12 mouse cellular contexts compared by ENCODE assay signal in the genomic region with DNA sequence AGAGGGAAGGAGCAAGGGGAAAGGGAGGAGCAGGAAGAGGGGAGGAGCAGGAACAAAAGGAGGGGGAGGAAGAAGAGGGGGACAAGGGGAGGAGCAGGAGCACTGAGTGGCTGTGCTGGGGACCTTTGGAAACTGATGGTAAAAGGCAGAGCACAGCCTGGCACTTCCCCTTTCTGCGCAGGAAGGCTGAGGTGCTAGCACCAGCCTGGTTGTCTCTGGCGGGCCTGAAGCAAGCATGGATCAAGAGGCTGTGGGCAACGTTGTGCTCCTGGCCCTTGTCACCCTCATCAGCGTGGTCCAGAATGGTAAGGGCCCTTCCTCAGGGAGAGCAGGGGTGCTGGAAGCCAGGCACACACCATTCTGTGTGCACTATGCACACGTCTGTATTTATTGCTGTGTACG. TPM values are rescaled to one million over a fixed set of nuclear protein-coding genes. Genes with fewer than 3 reads are reported as not detected.
DNase-seq lines count a peak whose midpoint lies in the region; ATAC-seq and TF ChIP-seq lines count a peak whose summit lies in the region.
"Had no signal": no experiment of that assay in that cellular context is flagged by ENCODE, and none has a peak within 500 bp of the region (broad histone marks: within the 10 kb centered on the region; RNA-seq: fewer than 3 reads in every experiment).

No protein-coding gene starts in this region.

- no peak overlapping the region for H3K4me2 ChIP-seq in kidney, embryonic 14.5 days (replicated peaks; ENCODE audit: low read depth, low read length)
- no peak overlapping the region for H3K4me2 ChIP-seq in limb, embryonic 15.5 days

- no peak overlapping the region for H3K4me3 ChIP-seq in kidney, embryonic 14.5 days (ENCODE audit: low read length)
- H3K4me3 ChIP-seq in MEL (ENCODE audit: control insufficient read depth in 1 of 2, insufficient read depth in 1 of 2, low read depth in 2 of 2, low read length in 2 of 2), result peak overlapping the region; percentile 44 to 68
- H3K4me3 ChIP-seq in limb, embryonic 15.5 days, result no peak overlapping the region
- H3K4me3 ChIP-seq: erythroblast, embryonic 14.5 days; layer of hippocampus, adult 2 months; midbrain, embryonic 10.5 days had no signal

- no peaks in the 10 kb centered on the region for H3K4me1 ChIP-seq in kidney, embryonic 14.5 days (ENCODE audit: control insufficient read depth, insufficient read depth, low read length)
- H3K4me1 ChIP-seq in MEL (ENCODE audit: control insufficient read depth in 1 of 2, insufficient read depth in 2 of 2, low read length in 2 of 2), result peaks cover 9 to 31% of the 10 kb centered on the region in 2 experiments
- no peaks in the 10 kb centered on the region for H3K4me1 ChIP-seq in limb, embryonic 15.5 days

- WGBS in kidney, embryonic 14.5 days, result 53% methylated on average over 6 of the region's 6 CpGs
- WGBS in limb, embryonic 15.5 days, result 56% methylated on average over 5 of the region's 6 CpGs

- H3K79me2 ChIP-seq in MEL (ENCODE audit: control insufficient read depth, insufficient read depth, low read length, poor library complexity), result no peaks in the 10 kb centered on the region

- DNase-seq in kidney, postnatal 10 days, result no peak
- peak; percentile 96 for DNase-seq in MEL (ENCODE audit: low read depth, low spot score)
- no peak for DNase-seq in frontal cortex, adult 2 months (ENCODE audit: extremely low spot score in 1 of 2, low spot score in 1 of 2)
- no peak for DNase-seq in left cerebral cortex, adult 18-20 months (ENCODE audit: low spot score in 2 of 2)
- DNase-seq in frontal cortex, postnatal 25 days (ENCODE audit: low spot score in 2 of 2), result no peak
- DNase-seq: cerebellum, adult 8-10 months had no signal

- no peak for TF ChIP-seq RAD21 in MEL (IDR thresholded peaks at IDR 0.05; ENCODE audit: low read depth, low read length)

- peak; percentile 52 to 89 for TF ChIP-seq POLR2A in MEL (IDR thresholded peaks at IDR 0.05; ENCODE audit: control insufficient read depth in 1 of 2, insufficient read depth in 1 of 2, low read depth in 1 of 2, low read length in 2 of 2, poor library complexity in 1 of 2)

- H3K9ac ChIP-seq in kidney, embryonic 14.5 days (ENCODE audit: low read depth, low read length), result no peak overlapping the region
- peak overlapping the region; percentile 50 for H3K9ac ChIP-seq in MEL (ENCODE audit: control insufficient read depth, low read depth, low read length, poor library complexity, severe bottlenecking)
- H3K9ac ChIP-seq in limb, embryonic 15.5 days, result no peak overlapping the region

- ATAC-seq in kidney, embryonic 14.5 days (ENCODE audit: low FRiP score, low TSS enrichment), result peak; percentile 53; the same call in 1 of the 2 replicates
- peak; percentile 41; the same call in 1 of the 2 replicates for ATAC-seq in limb, embryonic 15.5 days (ENCODE audit: insufficient number of reproducible peaks, low FRiP score, low TSS enrichment, low read depth)
- ATAC-seq in monocyte, adult 5-6 weeks (replicated peaks; ENCODE audit: insufficient number of reproducible peaks, low FRiP score, low TSS enrichment, poor library complexity, severe bottlenecking), result peak; percentile 58

- no peak overlapping the region for H3K27ac ChIP-seq in kidney, embryonic 14.5 days (ENCODE audit: low read depth, low read length)
- H3K27ac ChIP-seq in MEL (ENCODE audit: control insufficient read depth, low read depth, low read length), result peak overlapping the region; percentile 43
- no peak overlapping the region for H3K27ac ChIP-seq in limb, embryonic 15.5 days
- H3K27ac ChIP-seq: layer of hippocampus, adult 2 months; midbrain, embryonic 10.5 days had no signal

- no peak for TF ChIP-seq EP300 in MEL (IDR thresholded peaks at IDR 0.05; ENCODE audit: low read depth in 1 of 2, low read length in 2 of 2)

- H3K36me3 ChIP-seq in kidney, embryonic 14.5 days (ENCODE audit: control insufficient read depth, insufficient read depth, low read length), result no peaks in the 10 kb centered on the region
- H3K36me3 ChIP-seq in MEL (ENCODE audit: control insufficient read depth in 1 of 2, insufficient read depth in 2 of 2, low read length in 2 of 2), result peaks cover 0 to 16% of the 10 kb centered on the region in 2 experiments; a peak in 2 of 4 replicates
- H3K36me3 ChIP-seq in limb, embryonic 15.5 days, result no peaks in the 10 kb centered on the region
- H3K36me3 ChIP-seq: midbrain, embryonic 10.5 days had no signal

- TF ChIP-seq CTCF in MEL (IDR thresholded peaks at IDR 0.05 in 2 of 3, conservative IDR thresholded peaks at IDR 0.05 in 1 of 3; ENCODE audit: control insufficient read depth in 1 of 3, insufficient read depth in 1 of 3, low read depth in 2 of 3, low read length in 3 of 3, poor library complexity in 1 of 3, severe bottlenecking in 1 of 3), result no peak

- no peaks in the 10 kb centered on the region for H3K9me3 ChIP-seq in kidney, embryonic 14.5 days (ENCODE audit: control insufficient read depth, low read length)
- no peaks in the 10 kb centered on the region for H3K9me3 ChIP-seq in MEL (replicated peaks; ENCODE audit: insufficient read depth, low read length)
- no peaks in the 10 kb centered on the region for H3K9me3 ChIP-seq in limb, embryonic 15.5 days
- H3K9me3 ChIP-seq: midbrain, embryonic 10.5 days had no signal

- no peaks in the 10 kb centered on the region for H3K27me3 ChIP-seq in kidney, embryonic 14.5 days (ENCODE audit: control insufficient read depth, insufficient read depth, low read length)
- no peaks in the 10 kb centered on the region for H3K27me3 ChIP-seq in MEL (ENCODE audit: control insufficient read depth in 1 of 2, insufficient read depth in 2 of 2, low read length in 2 of 2)
- H3K27me3 ChIP-seq in limb, embryonic 15.5 days, result no peaks in the 10 kb centered on the region

TF ChIP-seq in MEL, 35 proteins besides CTCF, POLR2A, EP300 and RAD21:
- TF ChIP-seq ELF1 (IDR thresholded peaks at IDR 0.05; ENCODE audit: low read depth, low read length) (peak; percentile 64), TCF12 (IDR thresholded peaks at IDR 0.05; ENCODE audit: low read depth, low read length) (peak; percentile 24; the same call in 1 of the 2 replicates), E2F4 (IDR thresholded peaks at IDR 0.05; ENCODE audit: borderline replicate concordance, low read depth, low read length) (no peak), POLR2AphosphoS5 (IDR thresholded peaks at IDR 0.05; ENCODE audit: borderline replicate concordance, low read depth, low read length) (peak; percentile 96), MXI1 (IDR thresholded peaks at IDR 0.05; ENCODE audit: low read depth, low read length) (peak; percentile 73), NRF1 (IDR thresholded peaks at IDR 0.05; ENCODE audit: insufficient read depth, low read depth, low read length, poor library complexity, severe bottlenecking) (peak; percentile 46; the same call in 1 of the 2 replicates), RCOR1 (IDR thresholded peaks at IDR 0.05; ENCODE audit: low read depth, low read length) (no peak), MAFK (IDR thresholded peaks at IDR 0.05; ENCODE audit: borderline replicate concordance, low read depth, low read length) (no peak), ZKSCAN1 (IDR thresholded peaks at IDR 0.05; ENCODE audit: low read depth, low read length) (no peak), USF1 (IDR thresholded peaks at IDR 0.05; ENCODE audit: low read depth, low read length) (no peak), USF2 (IDR thresholded peaks at IDR 0.05; ENCODE audit: borderline replicate concordance in 1 of 2, insufficient read depth in 1 of 2, low read depth in 1 of 2, low read length in 2 of 2) (no peak), MYC (IDR thresholded peaks at IDR 0.05; ENCODE audit: low read depth, low read length) (peak; percentile 42; the same call in 1 of the 2 replicates), UBTF (IDR thresholded peaks at IDR 0.05; ENCODE audit: borderline replicate concordance, insufficient read depth, low read depth, low read length) (peak; percentile 46; the same call in 1 of the 2 replicates), NELFE (IDR thresholded peaks at IDR 0.05; ENCODE audit: low read depth, low read length) (peak; percentile 50; the same call in 1 of the 2 replicates), SIN3A (IDR thresholded peaks at IDR 0.05; ENCODE audit: low read length) (peak; percentile 67; the same call in 1 of the 2 replicates), MEF2A (IDR thresholded peaks at IDR 0.05; ENCODE audit: extremely low read depth, insufficient replicate concordance, low read depth, low read length, poor library complexity, severe bottlenecking) (no peak), ZMIZ1 (IDR thresholded peaks at IDR 0.05; ENCODE audit: low read depth, low read length) (0 out of 2 replicates have a peak, but pooled peaks have one; percentile 15), BHLHE40 (IDR thresholded peaks at IDR 0.05; ENCODE audit: borderline replicate concordance, low read depth, low read length) (no peak), MAZ (IDR thresholded peaks at IDR 0.05; ENCODE audit: low read depth, low read length) (0 out of 2 replicates have a peak, but pooled peaks have one; percentile 30), TBP (IDR thresholded peaks at IDR 0.05; ENCODE audit: low read depth, low read length) (peak; percentile 91)

RNA-seq across cellular contexts. Expression of gene Alox5ap, which starts 0.3 kb away (rescaled TPM):
- 12.6 and 12.8 TPM in 2 replicates for polyA plus RNA-seq in kidney, embryonic 14.5 days (2014; fragmentation: Nextera tagmentation; extraction: Ambion mirVana)
- total RNA-seq in MEL (2012; rRNA removed), result 47.5 and 56.4 TPM in 2 replicates
- polyA plus RNA-seq in MEL (2012; ENCODE audit: insufficient read depth in 1 of 2, insufficient read length in 2 of 2, low read depth in 1 of 2, low replicate concordance in 2 of 2, missing spikeins in 1 of 2), result 100 to 1,000 TPM in 1 of 2 experiments, not detected in 1; 157 TPM
- polyA plus RNA-seq in limb, embryonic 15.5 days (2015; fragmentation: Nextera tagmentation; extraction: Ambion mirVana), result 23.8 and 25.3 TPM in 2 replicates
- 440 to 1,079 TPM (median 1,051 TPM) in 3 replicates for total RNA-seq in monocyte, adult 5-6 weeks (2017)
- polyA plus RNA-seq in frontal cortex, adult 2 months (2012; rRNA removed), result 14.9 and 15.3 TPM in 2 replicates
- 1 to 10 TPM; 9.4 to 10.0 TPM for total RNA-seq in left cerebral cortex, adult 18-20 months (2021)
- polyA plus RNA-seq: erythroblast, embryonic 14.5 days had no signal

Comparison
In these comparisons a context has a peak if more than half of its experiments do, and no peak if none do; other contexts are left out.
1. H3K4me3 ChIP-seq: peak in MEL (2 of 2); none in kidney, embryonic 14.5 days (single experiment) and limb, embryonic 15.5 days (single experiment).
2. Peak in every context shown above with its lines, with median percentiles within 50 percentile points of each other: ATAC-seq.